Mouse (Mus musculus): ENCODE measurements around the gene Rps6ka5. TPM values are rescaled to one million over a fixed set of nuclear protein-coding genes. Genes with fewer than 3 reads are reported as not detected.

Rps6ka5 gene
- polyA plus RNA-seq, 1 experiment from 2014 or later: 4.8 TPM

GRCm38 (mm10) chr12:100762663-100763425, 36.1 kb upstream of the Rps6ka5 start:
- no peak for ATAC-seq (ENCODE audit: low read depth)

GRCm38 (mm10) chr12:100757427-100757826, 30.6 kb upstream of the Rps6ka5 start:
- H3K27me3 ChIP-seq (replicated peaks; ENCODE audit: control insufficient read depth, insufficient read depth, low read length): no peaks in the 10 kb centered on the region

More at GRCm38 (mm10) chr12:100762663-100763425, 36.1 kb upstream of the Rps6ka5 start:
- no peak for DNase-seq (ENCODE audit: low spot score)
- H3K4me3 ChIP-seq (ENCODE audit: low read depth, low read length): no peak overlapping the region
- no peak overlapping the region for H3K27ac ChIP-seq (replicated peaks; ENCODE audit: low read depth, low read length)
- H3K9me3 ChIP-seq (ENCODE audit: control insufficient read depth, low read length): no peaks in the 10 kb centered on the region
- no peak overlapping the region for H3K9ac ChIP-seq (ENCODE audit: low read depth, low read length)
- H3K36me3 ChIP-seq (ENCODE audit: control insufficient read depth, insufficient read depth, low read length): no peaks in the 10 kb centered on the region
- WGBS: 62% methylated on average over 11 of the region's 11 CpGs
- H3K27me3 ChIP-seq (replicated peaks; ENCODE audit: control insufficient read depth, insufficient read depth, low read length): no peaks in the 10 kb centered on the region
- no peak overlapping the region for H3K4me2 ChIP-seq (ENCODE audit: low read depth, low read length)
- peaks cover 4% of the 10 kb centered on the region; the same call in 1 of the 2 replicates for H3K4me1 ChIP-seq (ENCODE audit: control insufficient read depth, insufficient read depth, low read length)

GRCm38 (mm10) chr12:100753716-100754115, 26.9 kb upstream of the Rps6ka5 start:
- Histone ChIP-seq H3K4me2 (ENCODE audit: low read depth, low read length) (no peak overlapping the region), H3K4me1 (ENCODE audit: control insufficient read depth, insufficient read depth, low read length) (no peaks in the 10 kb centered on the region), H3K36me3 (ENCODE audit: control insufficient read depth, insufficient read depth, low read length) (no peaks in the 10 kb centered on the region), H3K27ac (replicated peaks; ENCODE audit: low read depth, low read length) (no peak overlapping the region), H3K27me3 (replicated peaks; ENCODE audit: control insufficient read depth, insufficient read depth, low read length) (no peaks in the 10 kb centered on the region), H3K9ac (ENCODE audit: low read depth, low read length) (no peak overlapping the region), H3K9me3 (ENCODE audit: control insufficient read depth, low read length) (no peaks in the 10 kb centered on the region), H3K4me3 (ENCODE audit: low read depth, low read length) (no peak overlapping the region)
- ATAC-seq (ENCODE audit: low read depth) (no peak), DNase-seq (ENCODE audit: low spot score) (peak; percentile 17)
- 42% methylated on average over 1 of the region's 1 CpGs for WGBS

More at GRCm38 (mm10) chr12:100757427-100757826, 30.6 kb upstream of the Rps6ka5 start:
- Histone ChIP-seq H3K4me2 (ENCODE audit: low read depth, low read length) (no peak overlapping the region), H3K27ac (replicated peaks; ENCODE audit: low read depth, low read length) (no peak overlapping the region), H3K4me1 (ENCODE audit: control insufficient read depth, insufficient read depth, low read length) (no peaks in the 10 kb centered on the region), H3K9me3 (ENCODE audit: control insufficient read depth, low read length) (no peaks in the 10 kb centered on the region), H3K36me3 (ENCODE audit: control insufficient read depth, insufficient read depth, low read length) (no peaks in the 10 kb centered on the region), H3K9ac (ENCODE audit: low read depth, low read length) (no peak overlapping the region), H3K4me3 (ENCODE audit: low read depth, low read length) (no peak overlapping the region)
- no peak for ATAC-seq (ENCODE audit: low read depth)
- WGBS: 55% methylated on average over 4 of the region's 4 CpGs
- no peak for DNase-seq (ENCODE audit: low spot score)

- Histone ChIP-seq H3K4me2 (ENCODE audit: low read depth, low read length) (no peak overlapping the region), H3K9me3 (ENCODE audit: control insufficient read depth, low read length) (no peaks in the 10 kb centered on the region), H3K4me1 (ENCODE audit: control insufficient read depth, insufficient read depth, low read length) (no peaks in the 10 kb centered on the region), H3K27me3 (replicated peaks; ENCODE audit: control insufficient read depth, insufficient read depth, low read length) (no peaks in the 10 kb centered on the region), H3K36me3 (ENCODE audit: control insufficient read depth, insufficient read depth, low read length) (no peaks in the 10 kb centered on the region), H3K9ac (ENCODE audit: low read depth, low read length) (no peak overlapping the region), H3K4me3 (ENCODE audit: low read depth, low read length) (no peak overlapping the region), H3K27ac (replicated peaks; ENCODE audit: low read depth, low read length) (no peak overlapping the region)
- DNase-seq (ENCODE audit: low spot score) (no peak), ATAC-seq (ENCODE audit: low read depth) (no peak)
- 79% methylated on average over 1 of the region's 1 CpGs for WGBS
These were observed 26.2 kb upstream of the Rps6ka5 start for GRCm38 (mm10) chr12:100752977-100753376.

GRCm38 (mm10) chr12:100742468-100742867, 15.7 kb upstream of the Rps6ka5 start:
- DNase-seq (ENCODE audit: low spot score) (no peak), ATAC-seq (ENCODE audit: low read depth) (no peak)
- Histone ChIP-seq H3K4me1 (ENCODE audit: control insufficient read depth, insufficient read depth, low read length) (no peaks in the 10 kb centered on the region), H3K4me2 (ENCODE audit: low read depth, low read length) (no peak overlapping the region), H3K9ac (ENCODE audit: low read depth, low read length) (no peak overlapping the region), H3K9me3 (ENCODE audit: control insufficient read depth, low read length) (no peaks in the 10 kb centered on the region), H3K4me3 (ENCODE audit: low read depth, low read length) (no peak overlapping the region), H3K36me3 (ENCODE audit: control insufficient read depth, insufficient read depth, low read length) (no peaks in the 10 kb centered on the region), H3K27me3 (replicated peaks; ENCODE audit: control insufficient read depth, insufficient read depth, low read length) (no peaks in the 10 kb centered on the region), H3K27ac (replicated peaks; ENCODE audit: low read depth, low read length) (no peak overlapping the region)
- 75% methylated on average over 2 of the region's 2 CpGs for WGBS

- 84% methylated on average over 5 of the region's 5 CpGs for WGBS
- no peaks in the 10 kb centered on the region for H3K27me3 ChIP-seq (replicated peaks; ENCODE audit: control insufficient read depth, insufficient read depth, low read length)
- no peak overlapping the region for H3K9ac ChIP-seq (ENCODE audit: low read depth, low read length)
- H3K4me2 ChIP-seq (ENCODE audit: low read depth, low read length): no peak overlapping the region
- H3K36me3 ChIP-seq (ENCODE audit: control insufficient read depth, insufficient read depth, low read length): no peaks in the 10 kb centered on the region
- no peak overlapping the region for H3K4me3 ChIP-seq (ENCODE audit: low read depth, low read length)
- H3K27ac ChIP-seq (replicated peaks; ENCODE audit: low read depth, low read length): no peak overlapping the region
- no peaks in the 10 kb centered on the region for H3K9me3 ChIP-seq (ENCODE audit: control insufficient read depth, low read length)
- no peaks in the 10 kb centered on the region for H3K4me1 ChIP-seq (ENCODE audit: control insufficient read depth, insufficient read depth, low read length)
- DNase-seq (ENCODE audit: low spot score) (no peak), ATAC-seq (ENCODE audit: low read depth) (no peak)
These were observed 13.5 kb upstream of the Rps6ka5 start for GRCm38 (mm10) chr12:100740313-100740712.

- 77% methylated on average over 4 of the region's 4 CpGs for WGBS
- Histone ChIP-seq H3K9me3 (ENCODE audit: control insufficient read depth, low read length) (no peaks in the 10 kb centered on the region), H3K4me1 (ENCODE audit: control insufficient read depth, insufficient read depth, low read length) (no peaks in the 10 kb centered on the region), H3K4me3 (ENCODE audit: low read depth, low read length) (no peak overlapping the region), H3K27ac (replicated peaks; ENCODE audit: low read depth, low read length) (no peak overlapping the region), H3K27me3 (replicated peaks; ENCODE audit: control insufficient read depth, insufficient read depth, low read length) (no peaks in the 10 kb centered on the region), H3K36me3 (ENCODE audit: control insufficient read depth, insufficient read depth, low read length) (no peaks in the 10 kb centered on the region), H3K4me2 (ENCODE audit: low read depth, low read length) (no peak overlapping the region), H3K9ac (ENCODE audit: low read depth, low read length) (no peak overlapping the region)
- ATAC-seq (ENCODE audit: low read depth) (no peak), DNase-seq (ENCODE audit: low spot score) (no peak)
These were observed 12.3 kb upstream of the Rps6ka5 start for GRCm38 (mm10) chr12:100739011-100739570.

- no peak overlapping the region for H3K4me3 ChIP-seq (ENCODE audit: low read depth, low read length)
- 57% methylated on average over 3 of the region's 3 CpGs for WGBS
- DNase-seq (ENCODE audit: low spot score) (no peak), ATAC-seq (ENCODE audit: low read depth) (no peak)
- H3K36me3 ChIP-seq (ENCODE audit: control insufficient read depth, insufficient read depth, low read length): no peaks in the 10 kb centered on the region
- no peaks in the 10 kb centered on the region for H3K4me1 ChIP-seq (ENCODE audit: control insufficient read depth, insufficient read depth, low read length)
- H3K9me3 ChIP-seq (ENCODE audit: control insufficient read depth, low read length): no peaks in the 10 kb centered on the region
- no peaks in the 10 kb centered on the region for H3K27me3 ChIP-seq (replicated peaks; ENCODE audit: control insufficient read depth, insufficient read depth, low read length)
- no peak overlapping the region for H3K27ac ChIP-seq (replicated peaks; ENCODE audit: low read depth, low read length)
- no peak overlapping the region for H3K4me2 ChIP-seq (ENCODE audit: low read depth, low read length)
- H3K9ac ChIP-seq (ENCODE audit: low read depth, low read length): no peak overlapping the region
These were observed 11.7 kb upstream of the Rps6ka5 start for GRCm38 (mm10) chr12:100738498-100738897.

GRCm38 (mm10) chr12:100735581-100735980, 8.8 kb upstream of the Rps6ka5 start:
- DNase-seq (ENCODE audit: low spot score) (no peak), ATAC-seq (ENCODE audit: low read depth) (no peak)
- Histone ChIP-seq H3K27ac (replicated peaks; ENCODE audit: low read depth, low read length) (no peak overlapping the region), H3K4me3 (ENCODE audit: low read depth, low read length) (no peak overlapping the region), H3K9me3 (ENCODE audit: control insufficient read depth, low read length) (no peaks in the 10 kb centered on the region), H3K36me3 (ENCODE audit: control insufficient read depth, insufficient read depth, low read length) (no peaks in the 10 kb centered on the region), H3K9ac (ENCODE audit: low read depth, low read length) (no peak overlapping the region), H3K4me1 (ENCODE audit: control insufficient read depth, insufficient read depth, low read length) (no peaks in the 10 kb centered on the region), H3K27me3 (replicated peaks; ENCODE audit: control insufficient read depth, insufficient read depth, low read length) (no peaks in the 10 kb centered on the region), H3K4me2 (ENCODE audit: low read depth, low read length) (no peak overlapping the region)
- WGBS: 61% methylated on average over 2 of the region's 2 CpGs

All from embryonic facial prominence, embryonic 14.5 days (tissue).